Mouse (Mus musculus): ENCODE data around the gene Hnrnpc.

DNA sequence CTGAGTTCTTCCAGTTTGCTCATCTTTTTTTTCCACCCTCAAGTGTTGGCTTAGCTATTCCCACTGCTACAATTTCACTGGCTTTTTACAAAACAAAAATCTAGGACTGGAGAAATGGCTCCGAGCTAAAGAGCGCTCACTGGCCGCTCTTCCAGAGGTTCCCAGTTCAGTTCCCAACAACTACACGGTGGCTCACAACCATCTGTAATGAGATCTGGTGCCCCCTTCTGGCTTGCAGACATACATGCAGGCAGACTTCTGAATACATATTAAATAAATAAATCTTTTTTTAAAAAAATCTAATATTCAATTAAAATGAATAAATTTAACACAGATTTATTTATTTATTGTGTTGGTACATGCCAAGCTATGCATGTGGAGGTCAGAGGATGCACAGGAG is 42.7 kb upstream of the Hnrnpc start:
- no peak for TF ChIP-seq EP300 (IDR thresholded peaks at IDR 0.05; ENCODE audit: low read depth)
- TF ChIP-seq CTCF (IDR thresholded peaks at IDR 0.05; ENCODE audit: low read depth) = peak; percentile 63

All from liver, embryonic 14.5 days (tissue).